Mouse (Mus musculus): ENCODE results near the gene Btg2. TPM values are rescaled to one million over a fixed set of nuclear protein-coding genes. Genes with fewer than 3 reads are reported as not detected.

The Btg2 gene
- polyA plus RNA-seq, 2 experiments = 18.6 to 26.4 TPM

DNA sequence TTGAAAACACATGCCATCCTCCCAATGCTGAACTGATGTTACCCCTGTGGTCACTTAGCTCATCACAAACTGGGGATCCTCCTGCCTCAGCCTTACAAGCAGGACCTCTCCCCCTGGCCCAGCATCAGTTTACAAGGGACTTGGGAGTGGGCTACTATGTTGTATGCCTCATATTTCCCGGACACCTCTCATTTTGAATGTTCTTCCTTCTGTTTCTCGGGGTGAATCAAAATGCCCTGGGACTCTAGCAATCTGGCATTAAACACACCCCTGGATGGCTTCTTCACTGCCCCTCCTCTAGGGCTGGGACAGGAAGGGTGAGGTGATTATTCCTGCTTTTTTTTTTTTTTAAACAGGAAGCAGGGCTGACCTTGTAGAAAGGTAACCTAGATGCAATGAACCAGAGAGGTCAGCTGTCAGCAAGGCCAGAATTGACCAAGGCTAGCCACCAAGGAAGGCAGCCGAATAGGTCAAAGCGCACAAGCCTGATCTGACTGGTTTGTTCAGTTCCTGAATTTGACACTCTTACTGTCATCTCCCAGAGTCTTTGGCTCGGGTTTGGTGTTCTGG, 2.0 kb upstream of the Btg2 start:
- DNase-seq (ENCODE audit: low spot score) (no peak), ATAC-seq (ENCODE audit: low FRiP score, low read depth) (no peak)
- Histone ChIP-seq H3K4me2 (replicated peaks; ENCODE audit: low read depth, low read length, severe bottlenecking) (no peak overlapping the region), H3K4me1 (ENCODE audit: control insufficient read depth, insufficient read depth, low read length) (peaks cover 33% of the 10 kb centered on the region), H3K36me3 (ENCODE audit: control insufficient read depth, insufficient read depth, low read length) (peaks cover 12% of the 10 kb centered on the region), H3K27me3 (ENCODE audit: control insufficient read depth, insufficient read depth, low read length) (no peaks in the 10 kb centered on the region), H3K9ac (ENCODE audit: low read depth, low read length, severe bottlenecking) (no peak overlapping the region), H3K9me3 (ENCODE audit: control insufficient read depth, low read length) (no peaks in the 10 kb centered on the region), H3K27ac (replicated peaks; ENCODE audit: low read depth, low read length) (no peak overlapping the region), H3K4me3 (replicated peaks; ENCODE audit: low read length) (no peak overlapping the region)
- no peak for TF ChIP-seq POLR2A (IDR thresholded peaks at IDR 0.05; ENCODE audit: borderline replicate concordance, extremely low read depth, insufficient read depth, insufficient read length)
- WGBS = 84% methylated on average over 5 of the region's 5 CpGs

DNA sequence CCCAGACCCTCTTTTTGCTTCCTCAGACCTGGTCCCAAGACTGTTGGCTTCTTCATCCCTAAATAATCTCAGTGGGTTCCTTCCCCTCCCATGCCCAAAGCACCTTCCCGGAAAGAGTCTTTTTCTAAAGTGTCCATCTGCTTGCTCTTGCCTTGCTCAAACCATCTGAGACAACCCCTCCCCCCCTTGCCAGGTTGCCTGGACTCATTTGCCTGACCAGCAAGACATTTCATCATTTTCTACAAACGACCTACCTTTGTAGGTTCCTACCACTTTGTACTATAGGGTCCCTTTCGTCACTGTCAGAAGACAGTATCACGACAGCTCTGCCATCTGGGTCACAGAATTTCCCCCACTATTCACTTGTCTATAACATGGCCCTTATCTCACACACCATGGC, 1.5 kb upstream of the Btg2 start:
- 80% methylated on average over 4 of the region's 4 CpGs for WGBS
- H3K4me3 ChIP-seq (replicated peaks; ENCODE audit: low read length) = no peak overlapping the region
- ATAC-seq (ENCODE audit: low FRiP score, low read depth) (no peak), DNase-seq (ENCODE audit: low spot score) (no peak)
- no peak overlapping the region for H3K27ac ChIP-seq (replicated peaks; ENCODE audit: low read depth, low read length)
- H3K9ac ChIP-seq (ENCODE audit: low read depth, low read length, severe bottlenecking) = no peak overlapping the region
- H3K4me1 ChIP-seq (ENCODE audit: control insufficient read depth, insufficient read depth, low read length) = peaks cover 36% of the 10 kb centered on the region
- H3K4me2 ChIP-seq (replicated peaks; ENCODE audit: low read depth, low read length, severe bottlenecking) = no peak overlapping the region
- no peak for TF ChIP-seq POLR2A (IDR thresholded peaks at IDR 0.05; ENCODE audit: borderline replicate concordance, extremely low read depth, insufficient read depth, insufficient read length)
- peaks cover 18% of the 10 kb centered on the region for H3K36me3 ChIP-seq (ENCODE audit: control insufficient read depth, insufficient read depth, low read length)
- no peaks in the 10 kb centered on the region for H3K9me3 ChIP-seq (ENCODE audit: control insufficient read depth, low read length)
- H3K27me3 ChIP-seq (ENCODE audit: control insufficient read depth, insufficient read depth, low read length) = no peaks in the 10 kb centered on the region

DNA sequence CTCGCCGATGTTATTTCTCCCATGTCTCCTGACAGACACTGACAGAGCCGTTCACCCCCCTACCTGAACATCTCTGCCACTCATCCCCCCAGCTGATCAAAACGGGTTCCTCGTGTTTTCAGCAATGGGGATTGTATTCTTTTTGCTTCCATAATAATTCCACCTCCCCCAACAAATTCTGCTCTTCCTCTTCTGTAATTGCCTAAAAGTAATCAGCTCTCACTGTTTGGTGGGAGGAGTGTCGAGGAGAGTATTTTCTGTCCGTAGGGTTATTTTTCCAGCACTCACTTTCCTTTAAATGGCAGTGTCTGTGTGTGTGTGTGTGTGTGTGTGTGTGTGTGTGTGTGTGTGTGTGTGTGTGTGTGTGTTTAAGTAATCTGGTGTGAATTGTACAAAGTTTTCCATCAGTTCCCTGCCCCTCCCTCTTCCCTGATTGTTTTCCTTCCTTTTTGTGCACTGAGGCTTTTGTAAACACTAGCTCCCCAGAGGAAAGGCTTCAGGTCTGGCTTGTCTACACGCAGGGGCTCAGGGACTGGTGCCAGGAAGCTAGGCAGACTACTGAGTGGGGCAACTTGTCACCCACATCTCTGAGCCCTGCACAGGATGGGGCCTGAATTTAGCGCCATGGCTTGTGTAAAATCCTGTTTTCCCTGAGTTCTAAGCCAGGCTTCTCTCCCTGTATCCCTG, 700 bp upstream of the Btg2 start:
- WGBS = 9% methylated on average over 9 of the region's 9 CpGs
- DNase-seq (ENCODE audit: low spot score) = peak; percentile 48

DNA sequence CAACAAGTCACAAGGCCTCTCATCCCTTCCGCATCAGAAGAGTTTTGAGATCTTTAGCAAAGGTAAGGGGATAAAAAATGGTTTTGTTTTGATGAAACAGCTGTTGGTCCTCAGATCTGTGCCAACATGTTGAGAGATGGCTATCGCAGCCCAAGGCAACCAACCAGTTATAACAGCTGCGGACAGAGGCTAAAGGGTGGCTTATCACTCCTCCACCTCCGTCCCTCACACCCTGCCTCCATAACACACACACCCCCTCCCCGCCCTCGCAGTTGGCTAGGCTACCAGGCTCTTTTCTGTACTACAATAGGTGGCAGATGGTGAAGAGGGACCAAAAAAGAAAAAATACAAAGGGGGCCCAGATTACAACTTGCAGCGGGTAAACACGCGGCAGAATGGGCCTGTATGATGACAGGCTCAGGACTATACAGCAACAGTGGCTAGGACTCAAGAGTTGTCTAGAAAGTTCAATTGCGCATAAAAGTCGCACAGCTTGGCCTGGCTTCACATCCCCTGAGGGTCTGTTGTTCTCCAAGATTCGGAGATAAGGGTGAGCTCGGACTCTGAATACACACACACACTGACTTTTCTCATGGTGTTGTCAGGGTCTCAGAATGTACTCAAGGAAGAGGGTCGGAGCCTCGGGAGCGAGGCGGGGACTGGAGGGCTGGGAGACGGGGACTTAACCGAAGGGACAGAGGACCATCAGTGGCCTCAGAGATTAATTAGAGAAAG, 692 bp downstream of the Btg2 start:
- peak overlapping the region; percentile 78 for H3K4me3 ChIP-seq (replicated peaks; ENCODE audit: low read length)
- no peak for TF ChIP-seq POLR2A (IDR thresholded peaks at IDR 0.05; ENCODE audit: borderline replicate concordance, extremely low read depth, insufficient read depth, insufficient read length)
- WGBS = 10% methylated on average over 19 of the region's 19 CpGs
- H3K27ac ChIP-seq (replicated peaks; ENCODE audit: low read depth, low read length) = no peak overlapping the region
- DNase-seq (ENCODE audit: low spot score) (no peak), ATAC-seq (ENCODE audit: low FRiP score, low read depth) (no peak)
- H3K9ac ChIP-seq (ENCODE audit: low read depth, low read length, severe bottlenecking) = peak overlapping the region; percentile 81
- H3K36me3 ChIP-seq (ENCODE audit: control insufficient read depth, insufficient read depth, low read length) = peaks cover 24% of the 10 kb centered on the region
- peak overlapping the region; percentile 73 for H3K4me2 ChIP-seq (replicated peaks; ENCODE audit: low read depth, low read length, severe bottlenecking)
- H3K9me3 ChIP-seq (ENCODE audit: control insufficient read depth, low read length) = no peaks in the 10 kb centered on the region
- no peaks in the 10 kb centered on the region for H3K27me3 ChIP-seq (ENCODE audit: control insufficient read depth, insufficient read depth, low read length)
- peaks cover 48% of the 10 kb centered on the region for H3K4me1 ChIP-seq (ENCODE audit: control insufficient read depth, insufficient read depth, low read length)

More for the DNA sequence above, 700 bp upstream of the Btg2 start:
- H3K4me1 ChIP-seq (ENCODE audit: control insufficient read depth, insufficient read depth, low read length) = peaks cover 40% of the 10 kb centered on the region
- no peak for ATAC-seq (ENCODE audit: low FRiP score, low read depth)
- peak overlapping the region; percentile 26; the same call in 1 of the 2 replicates for H3K27ac ChIP-seq (replicated peaks; ENCODE audit: low read depth, low read length)
- no peaks in the 10 kb centered on the region for H3K27me3 ChIP-seq (ENCODE audit: control insufficient read depth, insufficient read depth, low read length)
- peak overlapping the region; percentile 81 for H3K9ac ChIP-seq (ENCODE audit: low read depth, low read length, severe bottlenecking)
- no peak for TF ChIP-seq POLR2A (IDR thresholded peaks at IDR 0.05; ENCODE audit: borderline replicate concordance, extremely low read depth, insufficient read depth, insufficient read length)
- peaks cover 22% of the 10 kb centered on the region for H3K36me3 ChIP-seq (ENCODE audit: control insufficient read depth, insufficient read depth, low read length)
- H3K4me3 ChIP-seq (replicated peaks; ENCODE audit: low read length) = peak overlapping the region; percentile 78
- H3K9me3 ChIP-seq (ENCODE audit: control insufficient read depth, low read length) = no peaks in the 10 kb centered on the region
- peak overlapping the region; percentile 73 for H3K4me2 ChIP-seq (replicated peaks; ENCODE audit: low read depth, low read length, severe bottlenecking)

DNA sequence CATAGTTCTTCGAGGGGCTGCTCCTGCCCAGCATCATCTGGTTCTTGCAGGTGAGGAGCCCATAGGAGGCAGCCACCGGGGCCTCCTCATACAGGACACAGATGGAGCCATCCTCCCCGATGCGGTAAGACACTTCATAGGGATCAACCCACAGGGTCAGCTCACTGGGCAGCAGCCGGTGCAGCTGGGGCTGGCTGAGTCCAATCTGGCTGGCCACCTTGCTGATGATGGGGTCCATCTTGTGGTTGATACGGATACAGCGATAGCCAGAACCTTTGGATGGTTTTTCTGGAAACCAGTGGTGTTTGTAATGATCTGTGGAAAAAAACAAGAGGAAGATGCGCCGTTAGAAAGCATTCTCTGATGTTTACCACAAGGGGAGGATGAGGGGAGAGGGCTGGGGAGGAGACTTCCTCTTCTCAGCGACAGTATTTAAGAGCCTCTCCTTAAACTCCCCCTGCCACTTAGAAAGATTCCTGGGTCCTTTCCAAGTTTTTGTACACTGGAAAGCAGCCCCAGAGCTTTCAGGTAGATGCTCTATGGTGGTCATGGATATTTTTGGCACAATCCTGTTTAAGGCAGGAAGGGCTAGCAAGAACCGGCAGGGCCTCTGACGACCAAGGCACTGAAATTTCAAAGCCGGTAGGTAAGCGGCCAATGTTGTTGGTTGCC, 1.4 kb downstream of the Btg2 start:
- no peak for TF ChIP-seq POLR2A (IDR thresholded peaks at IDR 0.05; ENCODE audit: borderline replicate concordance, extremely low read depth, insufficient read depth, insufficient read length)
- DNase-seq (ENCODE audit: low spot score) = peak; percentile 23

More for the DNA sequence above, 1.4 kb downstream of the Btg2 start:
- H3K4me2 ChIP-seq (replicated peaks; ENCODE audit: low read depth, low read length, severe bottlenecking) = peak overlapping the region; percentile 73
- no peaks in the 10 kb centered on the region for H3K27me3 ChIP-seq (ENCODE audit: control insufficient read depth, insufficient read depth, low read length)
- ATAC-seq (ENCODE audit: low FRiP score, low read depth) = no peak
- H3K36me3 ChIP-seq (ENCODE audit: control insufficient read depth, insufficient read depth, low read length) = peaks cover 24% of the 10 kb centered on the region
- H3K9me3 ChIP-seq (ENCODE audit: control insufficient read depth, low read length) = no peaks in the 10 kb centered on the region
- H3K4me3 ChIP-seq (replicated peaks; ENCODE audit: low read length) = peak overlapping the region; percentile 78
- no peak overlapping the region for H3K27ac ChIP-seq (replicated peaks; ENCODE audit: low read depth, low read length)
- peak overlapping the region; percentile 81 for H3K9ac ChIP-seq (ENCODE audit: low read depth, low read length, severe bottlenecking)
- 47% methylated on average over 14 of the region's 14 CpGs for WGBS
- peaks cover 45% of the 10 kb centered on the region for H3K4me1 ChIP-seq (ENCODE audit: control insufficient read depth, insufficient read depth, low read length)

Measured in limb, embryonic 14.5 days (tissue).